Mouse (Mus musculus) stomach, postnatal 0 days (tissue): ENCODE measurements around the gene Ptpn14.

Experiments used
- CTCF ChIP-seq: IDR thresholded peaks from 2 replicates; pipeline ENCODE4 v1.5.1; 2016; ENCODE audit warnings: antibody characterized with exemption, low read depth, mild to moderate bottlenecking, moderate library complexity
- EP300 ChIP-seq: optimal IDR thresholded peaks from 2 replicates; pipeline ENCODE3; 2016; ENCODE audit warnings: antibody characterized with exemption

DNA sequence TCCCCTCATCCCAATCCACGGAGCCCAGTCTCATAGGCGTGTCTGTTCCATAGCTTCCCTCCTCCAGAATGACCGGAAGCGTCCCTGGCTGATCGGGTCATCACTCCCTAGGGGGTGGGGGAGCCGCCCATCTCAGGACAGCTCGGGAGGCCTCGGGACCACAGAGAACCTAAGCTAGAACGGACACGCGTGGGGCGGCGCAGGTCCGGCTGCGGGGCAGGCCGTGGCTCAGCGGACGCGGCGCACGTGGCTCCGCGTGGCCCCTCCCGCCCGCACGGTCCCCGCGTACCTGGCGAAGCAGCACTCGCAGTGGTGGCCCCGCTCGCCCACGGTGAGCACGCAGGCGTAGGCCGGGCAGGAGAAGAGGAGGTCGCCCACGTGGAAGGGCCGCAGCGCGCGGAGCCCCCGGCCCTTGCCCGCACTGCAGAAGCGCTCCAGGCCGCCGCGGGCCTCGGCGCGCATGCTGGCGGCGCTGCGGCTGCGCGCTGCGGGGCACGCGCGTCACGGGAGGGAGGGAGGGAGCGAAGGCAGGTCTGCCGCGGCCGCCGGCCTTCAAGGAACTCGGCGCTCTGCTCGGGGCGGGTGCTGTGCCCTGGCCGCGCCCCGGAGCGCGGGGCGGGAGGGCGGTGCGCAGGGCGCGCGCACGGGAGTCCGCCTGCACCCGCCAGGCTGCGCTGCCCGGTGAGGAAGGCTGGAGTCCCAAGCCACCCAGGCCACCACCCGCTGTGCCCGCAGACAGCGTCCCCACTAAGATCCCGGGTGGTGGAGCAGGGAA, 193.9 kb downstream of the Ptpn14 start, which contains the start of gene Smyd2:
- peak; percentile 39; the same call in 1 of the 2 replicates for TF ChIP-seq CTCF
- TF ChIP-seq EP300 = no peak
